Mouse (Mus musculus) kidney, embryonic 15.5 days (tissue): ENCODE results near the gene Igsf3. TPM values are rescaled to one million over a fixed set of nuclear protein-coding genes. Genes with fewer than 3 reads are reported as not detected.
A peak's percentile ranks its signal among the peaks of the same experiment; 100 is the strongest.

Source experiments
- ATAC-seq: fragments of 200-750 bp; cut with Nextera tagmentation; replicated peaks from 2 replicates; pipeline ENCODE4 v1.8.0; 2017; ENCODE audit warnings: moderate TSS enrichment; ENCODE audit not compliant: low FRiP score
- H3K27ac ChIP-seq: fragments of 300-500 bp; sonication (generic); 2 replicates; pipeline ENCODE4 v1.5.1; 2015; ENCODE audit warnings: mild to moderate bottlenecking, inconsistent platforms
- H3K27me3 ChIP-seq: fragments of 300-500 bp; sonication (generic); 2 replicates; pipeline ENCODE4 v1.6.1; 2015; ENCODE audit warnings: inconsistent platforms
- H3K36me3 ChIP-seq: fragments of 300-500 bp; sonication (generic); 2 replicates; pipeline ENCODE4 v1.6.1; 2015; ENCODE audit warnings: inconsistent platforms
- H3K4me1 ChIP-seq: fragments of 300-500 bp; sonication (generic); 2 replicates; pipeline ENCODE4 v1.6.1; 2015; ENCODE audit warnings: inconsistent platforms
- H3K4me2 ChIP-seq: fragments of 300-500 bp; sonication (generic); 2 replicates; pipeline ENCODE4 v1.6.1; 2015; ENCODE audit warnings: moderate library complexity, mild to moderate bottlenecking, inconsistent platforms
- H3K4me3 ChIP-seq: fragments of 300-500 bp; sonication (generic); replicated peaks from 2 replicates; pipeline ENCODE4 v1.5.1; 2015; ENCODE audit warnings: mild to moderate bottlenecking, inconsistent platforms
- H3K9ac ChIP-seq: fragments of 300-500 bp; sonication (generic); 2 replicates; pipeline ENCODE4 v1.6.1; 2015; ENCODE audit warnings: mild to moderate bottlenecking, inconsistent platforms
- H3K9me3 ChIP-seq: fragments of 300-500 bp; sonication (generic); replicated peaks from 2 replicates; pipeline ENCODE4 v1.6.1; 2016; ENCODE audit warnings: inconsistent platforms
- WGBS: fragments of 180-500 bp; shearing (Covaris S2); methylation state at CpG from one replicate; pipeline ENCODE4 v1.1.7; 2015; ENCODE audit warnings: mixed read lengths; 5-methylcytosine and 5-hydroxymethylcytosine counted together
- polyA plus RNA-seq: library from polyadenylated mRNA; unstranded; fragments of >200 nt; fragmentation: Nextera tagmentation; extraction: Ambion mirVana; gene quantifications from 2 replicates; pipeline ENCODE4 v1.2.1, GENCODE M21; 2015

The Igsf3 gene
- polyA plus RNA-seq, 1 experiment from 2014 or later, result 25.4 TPM

DNA sequence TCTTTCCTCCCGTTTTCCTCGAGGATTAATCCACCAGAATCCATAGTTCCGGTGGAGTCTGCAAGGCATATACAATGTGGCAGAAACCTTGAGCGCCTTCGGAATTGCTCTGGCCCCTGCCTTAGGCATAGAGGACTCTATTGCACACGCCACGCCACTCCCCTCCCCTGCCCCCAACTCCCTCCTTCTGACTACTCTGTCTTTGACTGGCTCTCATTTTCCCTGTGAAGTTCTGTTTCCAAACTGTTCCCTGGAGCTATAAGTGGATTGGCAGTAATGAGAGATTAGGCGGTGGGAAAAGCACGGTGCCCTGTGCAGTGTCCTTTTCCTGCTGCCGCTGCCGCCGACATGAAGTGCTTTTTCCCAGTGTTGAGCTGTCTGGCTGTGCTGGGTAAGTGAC is 1.2 kb downstream of the Igsf3 start:
- WGBS, result under 1% methylated on average over 12 of the region's 12 CpGs
- peak overlapping the region; percentile 69 for H3K9ac ChIP-seq
- peak overlapping the region; percentile 94 for H3K4me2 ChIP-seq
- H3K27ac ChIP-seq, result peak overlapping the region; percentile 55; the same call in 1 of the 2 replicates
- H3K4me1 ChIP-seq, result peaks cover 49% of the 10 kb centered on the region
- H3K27me3 ChIP-seq, result no peaks in the 10 kb centered on the region
- no peaks in the 10 kb centered on the region for H3K9me3 ChIP-seq
- no peaks in the 10 kb centered on the region for H3K36me3 ChIP-seq
- peak overlapping the region; percentile 71 for H3K4me3 ChIP-seq
- 0 out of 2 replicates have a peak, but pooled peaks have one; percentile 38 for ATAC-seq

GRCm38 (mm10) chr3:101379789-101380188 is 2.9 kb downstream of the Igsf3 start:
- WGBS, result 26% methylated on average over 4 of the region's 4 CpGs

GRCm38 (mm10) chr3:101381691-101382090 is 4.8 kb downstream of the Igsf3 start:
- Histone ChIP-seq H3K27me3 (no peaks in the 10 kb centered on the region), H3K9ac (no peak overlapping the region), H3K4me2 (no peak overlapping the region), H3K27ac (no peak overlapping the region), H3K9me3 (no peaks in the 10 kb centered on the region), H3K4me1 (peaks cover 55% of the 10 kb centered on the region), H3K4me3 (no peak overlapping the region), H3K36me3 (no peaks in the 10 kb centered on the region)
- ATAC-seq, result no peak
- 63% methylated on average over 5 of the region's 5 CpGs for WGBS

More at GRCm38 (mm10) chr3:101379789-101380188, 2.9 kb downstream of the Igsf3 start:
- Histone ChIP-seq H3K27me3 (no peaks in the 10 kb centered on the region), H3K9me3 (no peaks in the 10 kb centered on the region), H3K4me3 (no peak overlapping the region), H3K4me2 (peak overlapping the region; percentile 22; the same call in 1 of the 2 replicates), H3K9ac (no peak overlapping the region), H3K36me3 (no peaks in the 10 kb centered on the region), H3K4me1 (peaks cover 51% of the 10 kb centered on the region), H3K27ac (no peak overlapping the region)
- ATAC-seq, result no peak

DNA sequence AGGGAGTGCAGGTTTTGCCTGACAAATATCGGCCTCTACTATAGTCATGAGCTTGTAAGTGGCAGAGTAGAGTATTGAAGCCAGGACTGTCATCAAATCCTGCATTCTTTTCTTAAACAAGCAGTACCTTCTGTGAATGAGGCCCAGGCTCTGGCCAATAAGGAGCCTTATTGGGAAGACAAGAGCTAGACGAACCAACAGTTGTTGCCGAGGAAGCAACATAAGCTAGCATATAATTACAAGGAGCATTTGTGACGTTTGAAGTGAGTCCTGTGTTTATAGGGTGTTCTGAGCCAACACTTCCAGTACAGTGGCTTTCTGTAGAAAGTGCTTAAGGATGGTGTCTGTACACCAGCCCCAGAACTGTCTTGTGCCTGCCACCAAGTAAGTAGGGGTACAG is 5.9 kb downstream of the Igsf3 start:
- 68% methylated on average over 4 of the region's 4 CpGs for WGBS
- Histone ChIP-seq H3K4me1 (peaks cover 54% of the 10 kb centered on the region), H3K27ac (no peak overlapping the region), H3K36me3 (no peaks in the 10 kb centered on the region), H3K9me3 (no peaks in the 10 kb centered on the region), H3K4me2 (no peak overlapping the region), H3K9ac (no peak overlapping the region), H3K27me3 (no peaks in the 10 kb centered on the region), H3K4me3 (no peak overlapping the region)
- ATAC-seq, result no peak

GRCm38 (mm10) chr3:101386430-101387016 is 9.6 kb downstream of the Igsf3 start:
- Histone ChIP-seq H3K4me1 (peaks cover 30% of the 10 kb centered on the region), H3K4me3 (no peak overlapping the region), H3K36me3 (no peaks in the 10 kb centered on the region), H3K27ac (no peak overlapping the region), H3K4me2 (no peak overlapping the region), H3K27me3 (no peaks in the 10 kb centered on the region), H3K9ac (no peak overlapping the region), H3K9me3 (no peaks in the 10 kb centered on the region)
- no peak for ATAC-seq
- WGBS, result 41% methylated on average over 8 of the region's 8 CpGs

DNA sequence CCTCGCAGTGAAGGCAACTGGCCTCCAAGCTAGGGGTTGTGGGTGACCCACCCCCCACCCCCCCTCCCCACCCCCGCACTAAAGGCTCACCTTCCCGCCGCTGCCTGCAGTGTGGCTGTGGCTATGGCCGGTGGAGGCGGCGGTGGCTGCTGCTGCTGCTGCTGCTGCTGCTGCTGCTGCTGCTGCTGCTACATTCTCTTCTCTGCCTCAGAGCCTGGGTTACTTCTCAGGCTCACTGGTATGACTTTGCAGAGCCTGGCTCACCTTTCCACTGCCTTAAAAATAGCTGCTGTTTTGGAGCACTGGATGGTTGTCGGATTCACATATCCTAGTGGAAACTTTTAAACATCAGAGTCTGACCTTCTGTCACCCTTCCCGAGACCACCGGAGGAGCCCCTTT is 11.0 kb downstream of the Igsf3 start:
- Histone ChIP-seq H3K4me2 (no peak overlapping the region), H3K9ac (no peak overlapping the region), H3K9me3 (no peaks in the 10 kb centered on the region), H3K27me3 (no peaks in the 10 kb centered on the region), H3K4me1 (peaks cover 27% of the 10 kb centered on the region), H3K36me3 (no peaks in the 10 kb centered on the region), H3K4me3 (no peak overlapping the region), H3K27ac (no peak overlapping the region)
- 14% methylated on average over 10 of the region's 10 CpGs for WGBS
- no peak for ATAC-seq

GRCm38 (mm10) chr3:101389566-101389965 is 12.7 kb downstream of the Igsf3 start:
- no peak for ATAC-seq
- H3K36me3 ChIP-seq, result no peaks in the 10 kb centered on the region
- WGBS, result 89% methylated on average over 3 of the region's 3 CpGs
- no peak overlapping the region for H3K4me3 ChIP-seq
- no peak overlapping the region for H3K9ac ChIP-seq
- no peak overlapping the region for H3K4me2 ChIP-seq
- H3K4me1 ChIP-seq, result peaks cover 36% of the 10 kb centered on the region
- H3K27me3 ChIP-seq, result no peaks in the 10 kb centered on the region
- H3K27ac ChIP-seq, result no peak overlapping the region
- no peaks in the 10 kb centered on the region for H3K9me3 ChIP-seq

GRCm38 (mm10) chr3:101390472-101390871 is 13.6 kb downstream of the Igsf3 start:
- WGBS, result 62% methylated on average over 9 of the region's 9 CpGs
- no peaks in the 10 kb centered on the region for H3K36me3 ChIP-seq
- no peak for ATAC-seq
- H3K27me3 ChIP-seq, result no peaks in the 10 kb centered on the region
- H3K4me1 ChIP-seq, result peaks cover 45% of the 10 kb centered on the region
- no peaks in the 10 kb centered on the region for H3K9me3 ChIP-seq
- H3K9ac ChIP-seq, result no peak overlapping the region
- no peak overlapping the region for H3K4me3 ChIP-seq
- H3K27ac ChIP-seq, result no peak overlapping the region
- H3K4me2 ChIP-seq, result no peak overlapping the region

DNA sequence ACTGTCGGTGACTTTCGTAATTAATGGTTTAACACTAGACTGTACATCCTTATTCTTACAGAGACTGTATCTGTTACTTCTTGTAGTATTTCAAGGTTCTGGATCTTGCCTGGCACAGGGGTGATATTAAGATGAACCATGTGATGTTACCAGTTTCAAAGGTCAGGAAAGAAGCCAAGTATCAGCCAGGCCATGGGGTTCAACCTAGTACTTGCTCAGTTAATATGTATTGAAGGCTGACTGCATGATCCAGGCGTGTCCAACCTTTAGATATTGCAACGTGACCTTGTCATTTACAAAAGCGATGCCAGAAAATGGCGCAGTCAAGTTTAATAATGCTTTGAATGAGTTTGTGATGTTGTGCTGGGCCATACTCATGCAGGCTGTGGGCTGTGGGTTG is 15.1 kb downstream of the Igsf3 start:
- Histone ChIP-seq H3K27me3 (no peaks in the 10 kb centered on the region), H3K4me2 (no peak overlapping the region), H3K9ac (no peak overlapping the region), H3K9me3 (no peaks in the 10 kb centered on the region), H3K4me1 (peaks cover 53% of the 10 kb centered on the region), H3K4me3 (no peak overlapping the region), H3K36me3 (no peaks in the 10 kb centered on the region), H3K27ac (no peak overlapping the region)
- ATAC-seq, result no peak
- 92% methylated on average over 6 of the region's 6 CpGs for WGBS

GRCm38 (mm10) chr3:101393103-101393644 is 16.3 kb downstream of the Igsf3 start:
- Histone ChIP-seq H3K4me3 (no peak overlapping the region), H3K9me3 (no peaks in the 10 kb centered on the region), H3K4me1 (peaks cover 57% of the 10 kb centered on the region), H3K27ac (peak overlapping the region; percentile 16; the same call in 1 of the 2 replicates), H3K36me3 (no peaks in the 10 kb centered on the region), H3K4me2 (no peak overlapping the region), H3K9ac (no peak overlapping the region), H3K27me3 (no peaks in the 10 kb centered on the region)
- 86% methylated on average over 6 of the region's 6 CpGs for WGBS
- ATAC-seq, result no peak

DNA sequence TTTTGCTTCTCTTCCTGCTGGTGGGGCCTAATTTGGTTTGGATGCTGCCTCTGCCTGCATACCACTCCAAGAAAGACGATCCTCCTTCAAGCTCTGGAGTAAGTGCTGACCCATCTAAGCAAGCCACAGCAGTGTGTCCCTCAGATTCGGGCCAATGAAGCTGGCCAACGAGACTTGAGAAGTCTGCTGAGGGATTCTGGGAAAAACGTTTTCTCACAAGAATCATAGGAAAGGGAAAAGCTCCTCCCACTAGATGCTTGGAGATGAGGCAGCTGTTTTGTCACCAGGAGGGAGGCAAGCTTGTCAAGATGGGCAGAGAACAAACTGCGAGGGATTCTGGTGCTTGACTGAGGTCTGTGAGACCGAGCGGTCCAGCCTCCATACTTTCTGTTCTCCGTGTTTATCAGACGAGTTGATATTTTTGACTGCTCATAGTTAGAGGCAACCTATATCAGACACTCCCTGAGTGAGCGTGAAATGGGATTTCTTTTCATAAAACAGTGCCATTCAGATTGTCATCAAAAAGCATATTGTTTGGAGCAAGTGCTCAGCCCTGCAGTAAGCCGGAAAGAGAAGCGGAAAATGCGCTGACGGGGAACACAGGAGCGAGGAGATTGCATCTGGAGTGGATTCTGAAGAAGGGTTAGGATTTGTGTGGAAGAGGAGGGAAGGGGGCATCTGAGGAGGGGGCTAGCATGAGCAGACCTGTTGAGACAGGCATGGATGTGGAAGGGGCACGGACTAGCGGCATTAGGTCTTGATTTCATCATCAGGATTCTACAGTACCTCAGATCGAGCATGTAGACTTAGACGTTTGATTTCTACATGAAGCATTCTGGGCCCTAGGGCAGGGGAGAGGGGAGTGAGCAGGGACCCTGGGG is 17.0 kb downstream of the Igsf3 start:
- WGBS, result 65% methylated on average over 19 of the region's 19 CpGs
- H3K27ac ChIP-seq, result peak overlapping the region; percentile 16; the same call in 1 of the 2 replicates

DNA sequence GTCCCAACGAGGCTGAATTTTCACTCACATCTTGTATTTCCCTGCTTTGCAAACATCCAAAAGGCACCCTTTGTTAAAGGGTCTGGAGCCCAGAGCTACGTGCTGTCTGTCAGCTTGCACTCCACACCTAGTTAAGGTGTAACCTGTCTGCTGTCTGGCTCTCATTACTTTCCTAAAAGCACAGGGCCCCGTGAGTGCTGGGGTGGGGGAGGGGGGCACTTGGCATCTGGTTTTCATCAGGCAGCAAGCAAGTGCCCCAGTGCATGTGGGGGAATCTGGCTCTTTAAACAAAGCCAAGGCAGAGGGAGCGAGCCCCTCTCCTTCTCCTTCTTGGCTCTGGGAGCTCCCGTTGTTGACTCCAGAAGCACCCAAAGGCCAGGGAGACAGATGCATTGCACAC is 18.5 kb downstream of the Igsf3 start:
- Histone ChIP-seq H3K4me2 (no peak overlapping the region), H3K4me1 (peaks cover 71% of the 10 kb centered on the region)
- 31% methylated on average over 5 of the region's 5 CpGs for WGBS

More for the DNA sequence above, 17.0 kb downstream of the Igsf3 start:
- Histone ChIP-seq H3K9me3 (no peaks in the 10 kb centered on the region), H3K4me1 (peaks cover 63% of the 10 kb centered on the region), H3K9ac (no peak overlapping the region), H3K27me3 (no peaks in the 10 kb centered on the region), H3K36me3 (no peaks in the 10 kb centered on the region), H3K4me3 (no peak overlapping the region), H3K4me2 (no peak overlapping the region)
- no peak for ATAC-seq

More for the DNA sequence above, 18.5 kb downstream of the Igsf3 start:
- Histone ChIP-seq H3K4me3 (no peak overlapping the region), H3K9me3 (no peaks in the 10 kb centered on the region), H3K27ac (peak overlapping the region; percentile 66), H3K9ac (no peak overlapping the region), H3K27me3 (no peaks in the 10 kb centered on the region), H3K36me3 (no peaks in the 10 kb centered on the region)
- ATAC-seq, result no peak
